Mouse (Mus musculus): ENCODE measurements around the gene Cyp4f18. TPM values are rescaled to one million over a fixed set of nuclear protein-coding genes. Genes with fewer than 3 reads are reported as not detected.
"Not testable (repeated sequence)": the region's sequence is repeated elsewhere in the genome, so short reads cannot be mapped to it uniquely, and the experiment has no call there.

Gene Cyp4f18
- total and polyA plus RNA-seq, 3 experiments = 0.10 TPM; not detected in 2

GRCm38 (mm10) chr8:71966411-71966810, 43.0 kb downstream of the Cyp4f18 start:
- Histone ChIP-seq H3K4me1 (ENCODE audit: insufficient read depth, low read depth, low read length) (no peaks in the 10 kb centered on the region; the same call in 1 of the 2 replicates), H3K27me3 (ENCODE audit: insufficient read depth, low read length) (no peaks in the 10 kb centered on the region), H3K4me3 (ENCODE audit: low read depth, low read length) (no peak overlapping the region), H3K9me3 (replicated peaks) (peaks cover 7% of the 10 kb centered on the region), H3K36me3 (replicated peaks) (peaks cover 94% of the 10 kb centered on the region)
- no peak for DNase-seq (ENCODE audit: low spot score)
- no peak for TF ChIP-seq GATA1 (IDR thresholded peaks at IDR 0.05; ENCODE audit: borderline replicate concordance, low read length)
- no peak for TF ChIP-seq GATA2 (IDR thresholded peaks at IDR 0.05; ENCODE audit: borderline replicate concordance, low read depth, low read length)
- no peak for TF ChIP-seq CTCF (IDR thresholded peaks at IDR 0.05; ENCODE audit: low read depth, low read length)
- no peak for TF ChIP-seq POLR2AphosphoS5 (IDR thresholded peaks at IDR 0.05; ENCODE audit: insufficient replicate concordance, low read depth, low read length)
- no peak for TF ChIP-seq TAL1 (conservative IDR thresholded peaks at IDR 0.05; ENCODE audit: low read depth, low read length)
- ATAC-seq (ENCODE audit: extremely low read depth, insufficient number of reproducible peaks, low FRiP score, poor library complexity, severe bottlenecking) = no peak

DNA sequence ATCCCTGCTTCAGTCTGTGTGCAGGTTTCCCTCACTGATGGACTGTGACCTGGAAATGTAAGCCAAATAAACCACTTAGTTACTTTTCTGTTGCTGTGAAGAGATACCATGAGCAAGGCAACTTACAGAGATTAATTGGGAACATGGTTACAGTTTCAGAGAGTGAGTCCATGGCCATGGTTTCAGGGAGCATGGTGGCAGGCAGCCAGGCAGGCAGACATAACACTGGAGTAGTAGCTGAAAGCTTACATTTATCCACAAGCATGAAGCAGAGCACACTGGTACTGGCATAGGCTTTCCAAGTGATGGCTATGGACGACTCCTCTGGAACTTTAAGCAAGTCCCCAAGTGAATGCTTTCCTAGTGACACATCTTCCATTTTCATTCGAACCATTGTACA, 44.3 kb downstream of the Cyp4f18 start:
- DNase-seq (ENCODE audit: low spot score) = no peak
- Histone ChIP-seq H3K36me3 (replicated peaks) (peaks cover 95% of the 10 kb centered on the region), H3K9me3 (replicated peaks) (peaks cover 7% of the 10 kb centered on the region), H3K4me1 (ENCODE audit: insufficient read depth, low read depth, low read length) (peaks cover 1% of the 10 kb centered on the region; the same call in 1 of the 2 replicates), H3K4me3 (ENCODE audit: low read depth, low read length) (no peak overlapping the region), H3K27me3 (ENCODE audit: insufficient read depth, low read length) (no peaks in the 10 kb centered on the region)
- TF ChIP-seq TAL1 (conservative IDR thresholded peaks at IDR 0.05; ENCODE audit: low read depth, low read length) (no peak), GATA2 (IDR thresholded peaks at IDR 0.05; ENCODE audit: borderline replicate concordance, low read depth, low read length) (no peak), CTCF (IDR thresholded peaks at IDR 0.05; ENCODE audit: low read depth, low read length) (no peak), POLR2AphosphoS5 (IDR thresholded peaks at IDR 0.05; ENCODE audit: insufficient replicate concordance, low read depth, low read length) (no peak), GATA1 (IDR thresholded peaks at IDR 0.05; ENCODE audit: borderline replicate concordance, low read length) (no peak)
- no peak for ATAC-seq (ENCODE audit: extremely low read depth, insufficient number of reproducible peaks, low FRiP score, poor library complexity, severe bottlenecking)

GRCm38 (mm10) chr8:71964051-71964450, 45.4 kb downstream of the Cyp4f18 start:
- Histone ChIP-seq H3K9me3 (replicated peaks) (peaks cover 7% of the 10 kb centered on the region), H3K4me1 (ENCODE audit: insufficient read depth, low read depth, low read length) (peaks cover 4% of the 10 kb centered on the region; the same call in 1 of the 2 replicates), H3K4me3 (ENCODE audit: low read depth, low read length) (no peak overlapping the region), H3K27me3 (ENCODE audit: insufficient read depth, low read length) (no peaks in the 10 kb centered on the region), H3K36me3 (replicated peaks) (peaks cover 92% of the 10 kb centered on the region)
- TF ChIP-seq CTCF (IDR thresholded peaks at IDR 0.05; ENCODE audit: low read depth, low read length) = no peak
- TF ChIP-seq TAL1 (conservative IDR thresholded peaks at IDR 0.05; ENCODE audit: low read depth, low read length) = no peak
- TF ChIP-seq GATA1 (IDR thresholded peaks at IDR 0.05; ENCODE audit: borderline replicate concordance, low read length) = no peak
- no peak for TF ChIP-seq GATA2 (IDR thresholded peaks at IDR 0.05; ENCODE audit: borderline replicate concordance, low read depth, low read length)
- TF ChIP-seq POLR2AphosphoS5 (IDR thresholded peaks at IDR 0.05; ENCODE audit: insufficient replicate concordance, low read depth, low read length) = no peak
- no peak for ATAC-seq (ENCODE audit: extremely low read depth, insufficient number of reproducible peaks, low FRiP score, poor library complexity, severe bottlenecking)
- no peak for DNase-seq (ENCODE audit: low spot score)

DNA sequence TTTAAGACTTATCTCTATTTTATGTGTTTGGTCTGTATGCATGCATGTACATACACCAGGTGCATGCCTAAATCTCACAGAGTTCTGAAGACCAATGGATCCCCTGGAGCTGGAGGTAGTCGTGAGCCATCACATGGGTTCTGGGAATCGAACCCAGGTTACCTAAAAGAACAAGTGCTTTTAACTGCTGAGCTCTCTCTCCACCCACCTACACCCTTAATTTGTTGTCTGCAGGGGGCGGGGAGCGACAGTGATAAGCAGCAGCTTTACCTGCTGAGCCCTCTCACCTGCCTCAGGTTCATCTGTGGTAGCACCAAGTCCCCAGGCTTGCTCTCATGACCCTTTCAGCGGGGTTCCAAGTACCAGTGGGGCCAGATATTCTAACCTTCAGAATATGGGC, 47.6 kb downstream of the Cyp4f18 start:
- DNase-seq (ENCODE audit: low spot score) (no peak), ATAC-seq (ENCODE audit: extremely low read depth, insufficient number of reproducible peaks, low FRiP score, poor library complexity, severe bottlenecking) (no peak)
- Histone ChIP-seq H3K9me3 (replicated peaks) (peaks cover 7% of the 10 kb centered on the region), H3K27me3 (ENCODE audit: insufficient read depth, low read length) (no peaks in the 10 kb centered on the region), H3K36me3 (replicated peaks) (peaks cover 77% of the 10 kb centered on the region), H3K4me3 (ENCODE audit: low read depth, low read length) (no peak overlapping the region), H3K4me1 (ENCODE audit: insufficient read depth, low read depth, low read length) (peaks cover 4% of the 10 kb centered on the region; the same call in 1 of the 2 replicates)
- TF ChIP-seq GATA1 (IDR thresholded peaks at IDR 0.05; ENCODE audit: borderline replicate concordance, low read length) (no peak), CTCF (IDR thresholded peaks at IDR 0.05; ENCODE audit: low read depth, low read length) (no peak), POLR2AphosphoS5 (IDR thresholded peaks at IDR 0.05; ENCODE audit: insufficient replicate concordance, low read depth, low read length) (no peak), TAL1 (conservative IDR thresholded peaks at IDR 0.05; ENCODE audit: low read depth, low read length) (no peak), GATA2 (IDR thresholded peaks at IDR 0.05; ENCODE audit: borderline replicate concordance, low read depth, low read length) (no peak)

- no peak for TF ChIP-seq GATA1 (IDR thresholded peaks at IDR 0.05; ENCODE audit: borderline replicate concordance, low read length)
These were observed 48.9 kb downstream of the Cyp4f18 start for GRCm38 (mm10) chr8:71960483-71960882.

GRCm38 (mm10) chr8:71954666-71955065, 54.8 kb downstream of the Cyp4f18 start:
- H3K4me1 ChIP-seq (ENCODE audit: insufficient read depth, low read depth, low read length) = peaks cover 18% of the 10 kb centered on the region
- no peaks in the 10 kb centered on the region for H3K9me3 ChIP-seq (replicated peaks)
- ATAC-seq (ENCODE audit: extremely low read depth, insufficient number of reproducible peaks, low FRiP score, poor library complexity, severe bottlenecking) = no peak
- H3K36me3 ChIP-seq (replicated peaks) = peaks cover 27% of the 10 kb centered on the region
- H3K4me3 ChIP-seq (ENCODE audit: low read depth, low read length) = no peak overlapping the region
- TF ChIP-seq POLR2AphosphoS5 (IDR thresholded peaks at IDR 0.05; ENCODE audit: insufficient replicate concordance, low read depth, low read length) (no peak), CTCF (IDR thresholded peaks at IDR 0.05; ENCODE audit: low read depth, low read length) (no peak), TAL1 (conservative IDR thresholded peaks at IDR 0.05; ENCODE audit: low read depth, low read length) (no peak), GATA1 (IDR thresholded peaks at IDR 0.05; ENCODE audit: borderline replicate concordance, low read length) (no peak), GATA2 (IDR thresholded peaks at IDR 0.05; ENCODE audit: borderline replicate concordance, low read depth, low read length) (no peak)
- H3K27me3 ChIP-seq (ENCODE audit: insufficient read depth, low read length) = no peaks in the 10 kb centered on the region
- no peak for DNase-seq (ENCODE audit: low spot score)

More at GRCm38 (mm10) chr8:71960483-71960882, 48.9 kb downstream of the Cyp4f18 start:
- DNase-seq (ENCODE audit: low spot score) (no peak), ATAC-seq (ENCODE audit: extremely low read depth, insufficient number of reproducible peaks, low FRiP score, poor library complexity, severe bottlenecking) (no peak)
- H3K4me3 ChIP-seq (ENCODE audit: low read depth, low read length) = no peak overlapping the region
- H3K36me3 ChIP-seq (replicated peaks) = peaks cover 63% of the 10 kb centered on the region
- peaks cover 7% of the 10 kb centered on the region for H3K9me3 ChIP-seq (replicated peaks)
- H3K27me3 ChIP-seq (ENCODE audit: insufficient read depth, low read length) = no peaks in the 10 kb centered on the region
- H3K4me1 ChIP-seq (ENCODE audit: insufficient read depth, low read depth, low read length) = peaks cover 4% of the 10 kb centered on the region; the same call in 1 of the 2 replicates

DNA sequence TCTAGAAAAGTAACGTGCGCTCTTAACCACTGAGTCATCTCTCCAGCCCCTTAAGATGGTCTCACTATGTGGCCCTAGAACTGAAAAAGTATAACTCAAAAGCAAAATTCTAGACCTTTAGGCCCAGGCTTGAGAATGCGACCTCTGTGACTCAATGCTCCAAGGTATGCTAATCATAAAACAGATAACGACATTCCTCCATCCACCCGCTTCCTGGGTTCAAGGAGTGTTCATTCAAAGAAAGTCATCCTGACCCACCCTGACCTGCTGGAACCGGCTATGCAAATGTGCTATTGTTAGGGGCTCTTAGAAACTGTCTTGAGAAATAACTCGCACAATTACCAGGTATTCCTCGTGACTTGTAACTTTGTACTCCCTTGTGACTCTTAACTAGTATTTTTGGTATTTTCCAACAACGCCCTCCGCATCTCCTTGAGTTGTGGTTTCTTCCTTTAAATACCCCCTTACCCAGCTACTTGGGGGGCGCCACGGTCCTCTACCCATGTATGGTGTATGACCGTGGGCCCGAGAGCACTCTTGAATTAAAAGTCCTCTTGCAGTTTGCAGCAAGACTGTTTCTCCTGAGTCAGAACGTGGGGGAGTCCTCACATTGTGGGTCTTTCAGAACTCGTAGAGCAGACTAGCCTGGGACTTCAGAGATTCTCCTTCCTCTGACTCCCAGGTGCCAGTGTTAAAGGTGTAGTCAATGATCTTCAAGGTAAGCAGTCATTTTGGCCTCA, 56.3 kb downstream of the Cyp4f18 start:
- Histone ChIP-seq H3K4me1 (ENCODE audit: insufficient read depth, low read depth, low read length) (peaks cover 26% of the 10 kb centered on the region), H3K36me3 (replicated peaks) (peaks cover 23% of the 10 kb centered on the region)
- not testable (repeated sequence) for H3K9me3 ChIP-seq (replicated peaks); ATAC-seq (ENCODE audit: extremely low read depth, insufficient number of reproducible peaks, low FRiP score, poor library complexity, severe bottlenecking); H3K4me3 ChIP-seq (ENCODE audit: low read depth, low read length); DNase-seq (ENCODE audit: low spot score); H3K27me3 ChIP-seq (ENCODE audit: insufficient read depth, low read length)
